Comparison of ENCODE assay signal across 24 mouse cellular contexts in the genomic region with DNA sequence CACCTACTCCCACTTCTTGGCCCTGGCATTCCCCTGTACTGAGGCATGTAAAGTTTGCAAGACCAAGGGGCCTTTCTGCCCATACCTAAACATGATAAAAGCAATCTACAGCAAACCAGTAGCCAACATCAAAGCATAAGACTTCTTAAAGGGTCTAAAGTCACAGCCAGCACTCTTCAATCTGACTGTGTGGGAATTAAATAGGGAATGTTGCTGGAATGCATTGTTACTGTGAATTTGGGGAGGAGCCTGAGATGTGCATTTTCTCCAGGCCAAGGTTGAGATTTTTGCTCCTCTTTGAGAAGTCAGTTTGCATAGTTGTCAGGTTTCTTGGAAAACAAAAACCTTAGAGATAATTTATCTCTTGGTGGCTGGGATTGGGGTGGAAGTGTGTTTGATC. TPM values are rescaled to one million over a fixed set of nuclear protein-coding genes. Genes with fewer than 3 reads are reported as not detected.
A peak's percentile ranks its signal among the peaks of the same experiment; 100 is the strongest.
DNase-seq lines count a peak whose midpoint lies in the region; ATAC-seq and TF ChIP-seq lines count a peak whose summit lies in the region.
"Had no signal": no experiment of that assay in that cellular context is flagged by ENCODE, and none has a peak within 500 bp of the region (broad histone marks: within the 10 kb centered on the region; RNA-seq: fewer than 3 reads in every experiment).

No protein-coding gene starts in this region.

- H3K4me3 ChIP-seq in kidney, postnatal 0 days (replicated peaks; ENCODE audit: low read depth, low read length), result no peak overlapping the region
- H3K4me3 ChIP-seq in midbrain, postnatal 0 days (ENCODE audit: low read depth, low read length), result no peak overlapping the region
- no peak overlapping the region for H3K4me3 ChIP-seq in forebrain, embryonic 11.5 days (ENCODE audit: low read depth, low read length)

- H3K36me3 ChIP-seq in kidney, postnatal 0 days (ENCODE audit: insufficient read depth, low read length), result peaks cover 9% of the 10 kb centered on the region; the same call in 1 of the 2 replicates
- H3K36me3 ChIP-seq in midbrain, postnatal 0 days (ENCODE audit: insufficient read depth, low read length), result no peaks in the 10 kb centered on the region; the same call in 1 of the 2 replicates
- H3K36me3 ChIP-seq in forebrain, embryonic 11.5 days (ENCODE audit: control insufficient read depth, insufficient read depth, low read length), result no peaks in the 10 kb centered on the region; the same call in 1 of the 2 replicates

- H3K4me1 ChIP-seq in kidney, postnatal 0 days (replicated peaks; ENCODE audit: insufficient read depth, low read length), result no peaks in the 10 kb centered on the region
- no peaks in the 10 kb centered on the region for H3K4me1 ChIP-seq in midbrain, postnatal 0 days (ENCODE audit: insufficient read depth, low read length)
- H3K4me1 ChIP-seq in forebrain, embryonic 11.5 days (replicated peaks; ENCODE audit: control insufficient read depth, insufficient read depth, low read length), result no peaks in the 10 kb centered on the region

- intact Hi-C loops in heart, postnatal 25 days (cut with DNase I), result no loop called here

- no peak for TF ChIP-seq CTCF in kidney, postnatal 0 days (IDR thresholded peaks at IDR 0.05; ENCODE audit: low read depth)
- no peak for TF ChIP-seq CTCF in midbrain, postnatal 0 days (IDR thresholded peaks at IDR 0.05)

- H3K9me3 ChIP-seq in kidney, postnatal 0 days (replicated peaks; ENCODE audit: low read length), result no peaks in the 10 kb centered on the region
- H3K9me3 ChIP-seq in midbrain, postnatal 0 days (ENCODE audit: low read length), result no peaks in the 10 kb centered on the region
- H3K9me3 ChIP-seq in forebrain, embryonic 11.5 days (ENCODE audit: control insufficient read depth, low read length), result no peaks in the 10 kb centered on the region
- H3K9me3 ChIP-seq: G1E had no signal

- H3K9ac ChIP-seq in kidney, postnatal 0 days (ENCODE audit: low read depth, low read length), result no peak overlapping the region
- no peak overlapping the region for H3K9ac ChIP-seq in midbrain, postnatal 0 days (replicated peaks; ENCODE audit: low read length, poor library complexity, severe bottlenecking)
- no peak overlapping the region for H3K9ac ChIP-seq in forebrain, embryonic 11.5 days (ENCODE audit: low read length)

- ATAC-seq in kidney, postnatal 0 days (replicated peaks; ENCODE audit: low FRiP score, low read depth), result no peak
- ATAC-seq in midbrain, postnatal 0 days (ENCODE audit: low FRiP score), result no peak
- no peak for ATAC-seq in forebrain, embryonic 11.5 days (replicated peaks; ENCODE audit: low FRiP score)
- ATAC-seq: activated CD4-positive, CD25-positive, alpha-beta regulatory T cell, adult 4 months; CD4-positive, CD25-positive, alpha-beta regulatory T cell, adult 4 months; Patski had no signal

- H3K27me3 ChIP-seq in kidney, postnatal 0 days (ENCODE audit: insufficient read depth, low read length), result no peaks in the 10 kb centered on the region
- no peaks in the 10 kb centered on the region for H3K27me3 ChIP-seq in midbrain, postnatal 0 days (ENCODE audit: insufficient read depth, low read length)
- H3K27me3 ChIP-seq in forebrain, embryonic 11.5 days (ENCODE audit: control insufficient read depth, insufficient read depth, low read length), result no peaks in the 10 kb centered on the region
- H3K27me3 ChIP-seq: CH12.LX, Patski had no signal

- peak; percentile 55 for DNase-seq in heart, adult 11 months
- DNase-seq in heart, postnatal 25 days (ENCODE audit: low spot score), result no peak
- peak; percentile 16 for DNase-seq in kidney, postnatal 0 days (ENCODE audit: low spot score)
- no peak for DNase-seq in kidney, postnatal 10 days
- peak; percentile 83 for DNase-seq in R1 (ENCODE audit: low read depth, low spot score)
- DNase-seq in ZHBTc4 (ENCODE audit: low read depth, low spot score), result peak; percentile 61
- no peak for DNase-seq in midbrain, postnatal 0 days (ENCODE audit: low spot score)
- DNase-seq in forebrain, embryonic 11.5 days (ENCODE audit: low spot score), result no peak
- DNase-seq: adrenal gland, adult 2 months; adrenal gland, adult 8-10 months; adrenal gland, postnatal 10 days; adrenal gland, postnatal 14 days; adrenal gland, postnatal 25 days; adrenal gland, postnatal 36 days; B cell, adult 2 months; cerebellum, adult 11 months; cerebellum, adult 11-12 months; cerebellum, adult 18-20 months; cerebellum, adult 2 months had no signal

- no peak overlapping the region for H3K4me2 ChIP-seq in kidney, postnatal 0 days (ENCODE audit: low read length)
- H3K4me2 ChIP-seq in midbrain, postnatal 0 days (ENCODE audit: low read depth, low read length, poor library complexity, severe bottlenecking), result no peak overlapping the region
- no peak overlapping the region for H3K4me2 ChIP-seq in forebrain, embryonic 11.5 days (ENCODE audit: low read depth, low read length, severe bottlenecking)

- no peak overlapping the region for H3K27ac ChIP-seq in kidney, postnatal 0 days
- no peak overlapping the region for H3K27ac ChIP-seq in midbrain, postnatal 0 days (ENCODE audit: low read depth, low read length)
- H3K27ac ChIP-seq in forebrain, embryonic 11.5 days (ENCODE audit: low read depth, low read length), result no peak overlapping the region

RNA-seq across cellular contexts. Expression of a gene that starts 36.4 kb away (rescaled TPM):
- total RNA-seq in heart, postnatal 25 days (2021), result 10 to 100 TPM; 28.2 to 31.6 TPM
- polyA plus RNA-seq in kidney, postnatal 0 days (2015; fragmentation: Nextera tagmentation; extraction: Ambion mirVana), result 15.9 and 16.1 TPM in 2 replicates
- 56.0 and 59.8 TPM in 2 replicates for total RNA-seq in midbrain, postnatal 0 days (2014; rRNA removed)
- 13.4 and 15.8 TPM in 2 replicates for polyA plus RNA-seq in midbrain, postnatal 0 days (2015; fragmentation: Nextera tagmentation; extraction: Ambion mirVana)
- 27.7 and 29.2 TPM in 2 replicates for polyA plus RNA-seq in forebrain, embryonic 11.5 days (2014; fragmentation: Nextera tagmentation; extraction: Ambion mirVana)

Comparison
In these comparisons a context has a peak if more than half of its experiments do, and no peak if none do; other contexts are left out.
1. DNase-seq: peak in heart, adult 11 months (single experiment), kidney, postnatal 0 days (single experiment), R1 (single experiment) and ZHBTc4 (single experiment); none in heart, postnatal 25 days (single experiment), kidney, postnatal 10 days (single experiment), midbrain, postnatal 0 days (single experiment) and forebrain, embryonic 11.5 days (single experiment).